Mouse (Mus musculus): ENCODE results near the gene Vps37b. TPM values are rescaled to one million over a fixed set of nuclear protein-coding genes. Genes with fewer than 3 reads are reported as not detected.

The Vps37b gene
- polyA plus RNA-seq, 1 experiment from 2014 or later = 27.1 TPM

DNA sequence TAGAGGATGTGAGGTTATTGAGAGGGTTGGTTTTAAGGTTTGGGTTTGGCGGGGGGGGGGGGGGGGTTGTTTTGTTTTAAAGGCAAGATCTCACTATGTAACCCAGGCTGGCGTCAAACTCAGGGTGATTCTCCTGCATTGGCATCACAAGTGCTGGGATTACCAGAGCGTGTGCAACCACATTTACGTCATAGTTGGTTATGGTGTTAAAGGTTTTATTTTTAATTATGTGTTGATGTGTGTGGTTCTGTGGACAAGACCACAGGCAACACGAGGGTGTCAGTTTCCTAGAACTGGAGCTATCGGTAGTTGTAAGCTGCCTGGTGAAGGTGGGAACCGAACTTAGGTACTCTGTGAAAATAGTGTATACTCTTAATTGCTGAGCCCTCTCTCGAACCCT is 3.7 kb upstream of the Vps37b start:
- no peak overlapping the region for H3K27ac ChIP-seq (ENCODE audit: low read length)
- ATAC-seq = no peak
- H3K27me3 ChIP-seq (replicated peaks; ENCODE audit: control insufficient read depth, insufficient read depth, low read length) = no peaks in the 10 kb centered on the region
- peaks cover 3% of the 10 kb centered on the region for H3K4me1 ChIP-seq (ENCODE audit: control insufficient read depth, insufficient read depth, low read length)
- H3K36me3 ChIP-seq (ENCODE audit: control insufficient read depth, insufficient read depth, low read length) = no peaks in the 10 kb centered on the region
- no peaks in the 10 kb centered on the region for H3K9me3 ChIP-seq (ENCODE audit: control insufficient read depth, low read length)
- WGBS = 80% methylated on average over 8 of the region's 8 CpGs
- no peak overlapping the region for H3K4me2 ChIP-seq (ENCODE audit: low read depth, low read length)
- H3K9ac ChIP-seq (ENCODE audit: low read depth, low read length) = no peak overlapping the region
- no peak overlapping the region for H3K4me3 ChIP-seq (ENCODE audit: low read length)

DNA sequence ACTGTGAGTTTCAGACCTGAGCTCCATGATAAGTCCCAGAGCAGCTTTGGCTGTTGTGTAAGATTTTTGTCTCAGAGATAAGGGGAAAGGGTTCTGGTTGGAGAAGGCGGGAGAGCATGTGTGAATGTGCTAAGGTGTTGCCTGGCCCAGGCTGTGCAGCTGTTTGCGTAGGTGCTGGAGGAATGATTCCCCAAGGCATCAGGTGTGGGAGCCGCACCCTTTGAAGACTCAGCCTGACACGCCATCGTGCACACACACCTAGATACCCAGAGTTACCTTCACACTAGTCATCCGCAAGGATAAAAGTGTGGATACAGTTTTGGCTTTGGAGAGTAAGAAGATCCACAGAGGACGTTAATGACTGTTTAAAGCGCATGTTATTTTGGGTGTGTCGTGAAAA is 3.3 kb upstream of the Vps37b start:
- H3K4me3 ChIP-seq (ENCODE audit: low read length) = no peak overlapping the region
- WGBS = 72% methylated on average over 9 of the region's 9 CpGs
- H3K36me3 ChIP-seq (ENCODE audit: control insufficient read depth, insufficient read depth, low read length) = no peaks in the 10 kb centered on the region
- no peaks in the 10 kb centered on the region for H3K9me3 ChIP-seq (ENCODE audit: control insufficient read depth, low read length)
- H3K27ac ChIP-seq (ENCODE audit: low read length) = no peak overlapping the region
- peaks cover 7% of the 10 kb centered on the region for H3K4me1 ChIP-seq (ENCODE audit: control insufficient read depth, insufficient read depth, low read length)
- no peaks in the 10 kb centered on the region for H3K27me3 ChIP-seq (replicated peaks; ENCODE audit: control insufficient read depth, insufficient read depth, low read length)
- no peak for ATAC-seq
- H3K9ac ChIP-seq (ENCODE audit: low read depth, low read length) = no peak overlapping the region
- no peak overlapping the region for H3K4me2 ChIP-seq (ENCODE audit: low read depth, low read length)

DNA sequence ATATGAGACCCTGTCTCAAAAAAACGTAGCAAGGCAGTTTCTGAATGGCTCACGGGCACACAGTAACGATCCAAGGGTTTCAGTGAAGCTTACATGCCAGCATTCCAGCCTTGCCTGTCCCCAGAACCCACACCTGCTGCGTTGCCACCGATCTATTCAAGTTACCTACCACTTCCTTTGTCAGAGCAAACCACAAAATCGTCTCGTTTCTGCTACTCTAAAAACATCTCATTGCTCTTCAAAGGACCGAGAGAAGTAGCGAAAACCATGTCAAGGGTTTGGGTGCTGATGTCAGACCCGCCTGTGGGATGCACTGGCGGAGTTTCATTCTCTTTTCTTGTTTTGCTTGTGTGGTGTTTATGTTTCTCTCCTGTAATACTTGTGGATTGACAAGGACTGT is 2.4 kb upstream of the Vps37b start:
- no peaks in the 10 kb centered on the region for H3K9me3 ChIP-seq (ENCODE audit: control insufficient read depth, low read length)
- no peak overlapping the region for H3K4me2 ChIP-seq (ENCODE audit: low read depth, low read length)
- H3K27me3 ChIP-seq (replicated peaks; ENCODE audit: control insufficient read depth, insufficient read depth, low read length) = no peaks in the 10 kb centered on the region
- no peak overlapping the region for H3K27ac ChIP-seq (ENCODE audit: low read length)
- no peak for ATAC-seq
- peaks cover 10% of the 10 kb centered on the region for H3K4me1 ChIP-seq (ENCODE audit: control insufficient read depth, insufficient read depth, low read length)
- 80% methylated on average over 11 of the region's 11 CpGs for WGBS
- no peak overlapping the region for H3K9ac ChIP-seq (ENCODE audit: low read depth, low read length)
- H3K4me3 ChIP-seq (ENCODE audit: low read length) = no peak overlapping the region
- H3K36me3 ChIP-seq (ENCODE audit: control insufficient read depth, insufficient read depth, low read length) = no peaks in the 10 kb centered on the region

DNA sequence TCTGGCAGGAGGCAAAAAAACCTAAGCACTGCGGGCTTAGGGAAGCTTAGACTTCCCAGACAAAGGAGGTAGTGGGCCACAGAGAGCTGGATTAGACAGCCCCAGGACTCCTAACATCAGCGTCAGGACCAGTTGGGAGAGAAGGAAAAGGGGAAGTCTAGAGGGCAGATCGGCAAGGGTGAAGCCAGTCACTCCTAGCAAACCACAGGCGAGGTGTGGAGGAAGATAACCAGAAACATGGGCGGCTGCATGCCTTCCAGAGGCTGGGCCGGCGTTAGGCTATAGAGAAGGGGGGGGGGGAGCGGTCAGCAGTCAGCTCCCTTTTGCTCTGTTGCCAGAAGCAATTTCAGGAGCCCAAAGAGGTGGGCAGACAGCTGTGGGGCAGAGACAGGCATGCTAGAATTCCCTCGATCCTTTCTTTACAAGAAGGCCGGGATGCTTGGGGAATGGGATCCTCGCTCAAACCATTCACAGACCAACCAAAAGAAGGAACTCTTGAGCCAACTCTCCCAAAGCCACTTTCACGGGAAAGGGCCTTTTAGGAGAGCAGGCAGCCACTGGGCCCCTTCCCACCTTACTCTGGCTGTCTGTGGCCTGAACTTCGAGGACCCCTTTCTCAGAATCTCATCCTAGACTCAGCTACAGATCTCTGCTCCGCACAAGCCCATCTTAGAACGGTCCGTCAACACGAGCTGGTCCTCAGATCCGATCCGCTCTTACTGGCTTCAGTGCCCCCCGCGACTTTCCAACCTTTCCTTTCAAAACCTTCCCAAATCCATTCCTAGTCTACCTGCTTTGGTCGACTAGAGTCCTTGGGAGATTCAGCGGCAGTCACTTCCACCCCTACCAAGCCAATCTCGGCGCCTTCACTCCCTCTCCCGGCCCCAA is 758 bp downstream of the Vps37b start:
- peaks cover 31% of the 10 kb centered on the region for H3K4me1 ChIP-seq (ENCODE audit: control insufficient read depth, insufficient read depth, low read length)
- peak overlapping the region; percentile 98 for H3K9ac ChIP-seq (ENCODE audit: low read depth, low read length)
- peak overlapping the region; percentile 91 for H3K4me3 ChIP-seq (ENCODE audit: low read length)
- peak; percentile 56 for ATAC-seq
- no peaks in the 10 kb centered on the region for H3K36me3 ChIP-seq (ENCODE audit: control insufficient read depth, insufficient read depth, low read length)
- peak overlapping the region; percentile 79 for H3K4me2 ChIP-seq (ENCODE audit: low read depth, low read length)
- H3K27ac ChIP-seq (ENCODE audit: low read length) = peak overlapping the region; percentile 87
- no peaks in the 10 kb centered on the region for H3K9me3 ChIP-seq (ENCODE audit: control insufficient read depth, low read length)
- 1% methylated on average over 26 of the region's 26 CpGs for WGBS
- H3K27me3 ChIP-seq (replicated peaks; ENCODE audit: control insufficient read depth, insufficient read depth, low read length) = no peaks in the 10 kb centered on the region

DNA sequence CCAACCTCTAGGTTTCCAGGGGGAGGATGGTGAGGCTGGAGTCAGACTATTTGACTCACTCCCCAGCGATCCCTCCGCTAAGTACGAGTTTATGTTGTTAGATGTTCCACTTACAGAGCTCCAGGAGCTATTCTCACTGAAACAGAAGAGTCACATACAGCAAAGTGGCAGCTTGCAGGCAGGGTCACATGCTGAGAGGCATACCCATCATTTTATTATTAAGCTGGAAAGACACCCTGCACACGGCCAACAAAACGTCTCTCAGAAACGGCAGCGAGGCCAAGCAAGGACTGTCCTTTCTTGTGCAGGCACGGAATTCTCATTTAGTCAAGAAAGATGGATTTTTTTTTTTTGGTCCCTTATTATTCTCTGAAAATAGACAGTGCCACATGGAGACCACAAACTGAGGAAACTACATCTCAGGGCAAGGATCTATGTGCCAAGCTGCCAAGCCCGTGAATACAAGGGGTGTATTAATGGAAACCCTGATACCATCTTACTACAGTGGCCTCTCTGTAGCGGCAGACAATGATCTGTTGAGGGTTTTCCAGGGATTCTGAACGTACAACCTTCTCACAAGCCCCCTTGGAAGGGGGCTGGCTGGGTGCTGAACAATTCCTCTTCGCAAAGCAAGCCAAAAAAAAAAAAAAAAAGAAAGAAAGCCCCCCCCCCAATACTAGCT is 1.5 kb downstream of the Vps37b start:
- peaks cover 38% of the 10 kb centered on the region for H3K4me1 ChIP-seq (ENCODE audit: control insufficient read depth, insufficient read depth, low read length)

DNA sequence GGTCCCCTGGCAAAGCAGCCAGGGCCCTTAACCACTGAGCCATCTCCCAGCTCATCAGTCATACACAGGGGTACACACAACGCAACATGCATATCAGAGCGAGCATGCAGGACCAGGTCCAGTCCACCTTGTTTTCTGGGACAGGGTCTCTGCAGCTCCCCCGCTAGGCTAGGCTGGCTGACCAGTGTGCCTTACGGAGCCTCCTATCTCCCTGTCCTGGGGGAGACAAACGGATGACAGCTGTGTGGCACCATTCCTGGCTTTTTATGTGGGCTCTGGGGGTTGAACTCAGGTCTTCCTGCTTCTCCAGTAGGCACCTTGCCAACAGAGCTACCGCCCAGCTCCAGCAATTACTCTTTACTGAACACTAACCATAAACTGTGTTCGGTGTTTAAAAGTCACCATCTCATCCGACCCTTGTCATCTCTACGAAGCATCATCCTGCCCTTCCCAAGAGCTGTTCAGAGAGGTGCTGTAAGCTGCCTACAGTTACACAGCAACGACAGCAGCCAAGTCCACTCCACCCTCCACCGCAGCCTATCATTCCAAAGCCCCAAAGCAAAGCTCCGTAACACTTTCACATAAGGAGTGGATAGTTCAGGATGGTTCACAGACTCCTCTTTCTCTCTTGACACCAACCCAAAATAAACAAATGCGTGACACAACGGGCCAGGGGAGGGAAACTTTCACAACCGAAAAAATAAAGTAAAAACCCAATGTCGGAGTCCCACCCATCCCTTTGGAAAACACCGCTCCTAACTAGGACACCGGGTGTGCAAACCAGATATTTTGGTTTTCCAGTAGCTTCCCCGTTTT is 2.6 kb downstream of the Vps37b start:
- no peak for ATAC-seq
- Histone ChIP-seq H3K4me1 (ENCODE audit: control insufficient read depth, insufficient read depth, low read length) (peaks cover 44% of the 10 kb centered on the region), H3K27ac (ENCODE audit: low read length) (no peak overlapping the region)

More for the DNA sequence above, 1.5 kb downstream of the Vps37b start:
- peak overlapping the region; percentile 98 for H3K9ac ChIP-seq (ENCODE audit: low read depth, low read length)
- peak overlapping the region; percentile 91 for H3K4me3 ChIP-seq (ENCODE audit: low read length)
- H3K27me3 ChIP-seq (replicated peaks; ENCODE audit: control insufficient read depth, insufficient read depth, low read length) = no peaks in the 10 kb centered on the region
- H3K27ac ChIP-seq (ENCODE audit: low read length) = peak overlapping the region; percentile 87; the same call in 1 of the 2 replicates
- 44% methylated on average over 12 of the region's 12 CpGs for WGBS
- no peaks in the 10 kb centered on the region for H3K9me3 ChIP-seq (ENCODE audit: control insufficient read depth, low read length)
- no peaks in the 10 kb centered on the region for H3K36me3 ChIP-seq (ENCODE audit: control insufficient read depth, insufficient read depth, low read length)
- no peak for ATAC-seq
- peak overlapping the region; percentile 79 for H3K4me2 ChIP-seq (ENCODE audit: low read depth, low read length)

GRCm38 (mm10) chr5:124028680-124029079 is 3.4 kb downstream of the Vps37b start:
- ATAC-seq = no peak
- Histone ChIP-seq H3K9ac (ENCODE audit: low read depth, low read length) (no peak overlapping the region), H3K4me1 (ENCODE audit: control insufficient read depth, insufficient read depth, low read length) (peaks cover 44% of the 10 kb centered on the region), H3K27me3 (replicated peaks; ENCODE audit: control insufficient read depth, insufficient read depth, low read length) (no peaks in the 10 kb centered on the region), H3K4me2 (ENCODE audit: low read depth, low read length) (no peak overlapping the region), H3K36me3 (ENCODE audit: control insufficient read depth, insufficient read depth, low read length) (no peaks in the 10 kb centered on the region), H3K4me3 (ENCODE audit: low read length) (no peak overlapping the region), H3K27ac (ENCODE audit: low read length) (no peak overlapping the region), H3K9me3 (ENCODE audit: control insufficient read depth, low read length) (no peaks in the 10 kb centered on the region)
- WGBS = 65% methylated on average over 7 of the region's 7 CpGs

More for the DNA sequence above, 2.6 kb downstream of the Vps37b start:
- no peaks in the 10 kb centered on the region for H3K36me3 ChIP-seq (ENCODE audit: control insufficient read depth, insufficient read depth, low read length)
- peak overlapping the region; percentile 4; the same call in 1 of the 2 replicates for H3K4me2 ChIP-seq (ENCODE audit: low read depth, low read length)
- no peaks in the 10 kb centered on the region for H3K27me3 ChIP-seq (replicated peaks; ENCODE audit: control insufficient read depth, insufficient read depth, low read length)
- no peak overlapping the region for H3K4me3 ChIP-seq (ENCODE audit: low read length)
- H3K9me3 ChIP-seq (ENCODE audit: control insufficient read depth, low read length) = no peaks in the 10 kb centered on the region
- H3K9ac ChIP-seq (ENCODE audit: low read depth, low read length) = no peak overlapping the region
- WGBS = 77% methylated on average over 19 of the region's 19 CpGs

DNA sequence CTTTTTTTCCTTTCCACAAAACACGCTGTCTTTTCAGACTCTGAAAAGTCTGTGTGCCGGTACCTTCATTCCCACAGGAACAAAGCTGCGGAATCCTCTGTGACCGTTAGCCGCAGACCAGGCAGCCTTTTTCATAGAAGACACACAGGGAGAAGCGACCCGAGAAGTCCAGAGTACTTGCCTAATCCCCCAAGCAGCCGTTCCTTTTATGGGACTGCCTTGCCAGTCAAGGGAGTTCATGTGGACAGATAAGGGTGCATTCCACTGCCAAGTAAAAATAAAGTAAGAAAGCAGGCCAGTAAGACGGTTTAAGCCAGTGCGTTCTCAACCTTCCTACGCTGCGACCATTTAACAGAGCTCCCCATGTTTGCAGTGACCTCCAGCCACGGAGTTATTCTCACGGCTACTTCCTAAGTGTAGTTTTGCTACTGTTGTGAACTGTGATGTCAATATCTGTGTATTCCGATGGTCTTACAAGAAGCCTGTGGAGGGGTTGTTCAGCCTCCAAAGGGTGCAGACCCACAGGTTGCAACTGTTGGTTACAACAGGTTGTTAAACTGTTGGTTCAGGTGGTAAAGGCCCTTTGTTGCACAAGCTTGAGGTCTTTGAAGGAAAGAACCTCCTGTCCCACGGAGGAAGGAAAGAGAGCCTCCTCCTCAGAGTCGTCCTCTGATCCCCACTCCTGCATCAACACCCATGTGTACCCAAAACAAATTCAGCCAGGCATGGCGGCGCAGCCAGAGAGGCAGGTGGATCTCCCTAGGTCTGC is 4.2 kb downstream of the Vps37b start:
- 0 out of 2 replicates have a peak overlapping the region, but pooled peaks have one; percentile 4 for H3K9ac ChIP-seq (ENCODE audit: low read depth, low read length)
- WGBS = 66% methylated on average over 19 of the region's 19 CpGs
- H3K9me3 ChIP-seq (ENCODE audit: control insufficient read depth, low read length) = no peaks in the 10 kb centered on the region
- H3K27ac ChIP-seq (ENCODE audit: low read length) = peak overlapping the region; percentile 11; the same call in 1 of the 2 replicates
- ATAC-seq = no peak
- no peak overlapping the region for H3K4me2 ChIP-seq (ENCODE audit: low read depth, low read length)
- no peaks in the 10 kb centered on the region for H3K27me3 ChIP-seq (replicated peaks; ENCODE audit: control insufficient read depth, insufficient read depth, low read length)
- peaks cover 44% of the 10 kb centered on the region for H3K4me1 ChIP-seq (ENCODE audit: control insufficient read depth, insufficient read depth, low read length)
- no peaks in the 10 kb centered on the region for H3K36me3 ChIP-seq (ENCODE audit: control insufficient read depth, insufficient read depth, low read length)
- no peak overlapping the region for H3K4me3 ChIP-seq (ENCODE audit: low read length)
